Mouse (Mus musculus) small intestine, adult 2 months (tissue): ENCODE measurements around the gene Hivep2.

Experiments used
- CTCF ChIP-seq: fragments of 200-500 bp; IDR thresholded peaks from 2 replicates; pipeline ENCODE4 v1.5.1; 2012; ENCODE audit warnings: low read depth, mild to moderate bottlenecking, control low read depth, inconsistent platforms, low read length, moderate library complexity, mixed read lengths; ENCODE audit not compliant: insufficient replicate concordance, insufficient read length; ENCODE audit errors: extremely low read depth
- POLR2A ChIP-seq: fragments of 200-500 bp; IDR thresholded peaks from 2 replicates; pipeline ENCODE4 v1.6.1; 2012; ENCODE audit warnings: low read depth, mild to moderate bottlenecking, control low read depth, inconsistent platforms, low read length, moderate library complexity

DNA sequence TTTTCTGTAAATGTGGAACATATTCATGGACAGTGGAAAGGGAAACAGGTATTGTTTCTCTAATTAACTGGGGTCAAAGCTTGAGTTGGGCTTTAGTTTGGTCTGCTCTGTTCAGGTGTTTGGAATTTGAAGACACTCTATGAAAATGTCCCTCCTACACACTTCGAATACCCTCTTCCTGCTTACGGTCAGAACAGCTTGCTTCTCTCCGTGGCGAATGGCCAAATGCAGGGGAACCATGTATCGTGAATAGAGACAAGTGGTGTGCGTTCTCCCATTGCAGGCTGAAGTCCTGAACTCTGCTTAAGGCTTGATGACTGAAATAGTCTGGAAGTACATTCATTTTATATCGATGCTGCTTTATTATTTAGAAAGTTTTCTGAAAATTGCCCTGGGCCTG is 63.1 kb downstream of the Hivep2 start:
- TF ChIP-seq POLR2A (no peak), CTCF (no peak)
